Mouse (Mus musculus): ENCODE results near the gene Dgkh. TPM values are rescaled to one million over a fixed set of nuclear protein-coding genes. Genes with fewer than 3 reads are reported as not detected.

Dgkh gene
- polyA plus RNA-seq, 1 experiment: 6.9 TPM

DNA sequence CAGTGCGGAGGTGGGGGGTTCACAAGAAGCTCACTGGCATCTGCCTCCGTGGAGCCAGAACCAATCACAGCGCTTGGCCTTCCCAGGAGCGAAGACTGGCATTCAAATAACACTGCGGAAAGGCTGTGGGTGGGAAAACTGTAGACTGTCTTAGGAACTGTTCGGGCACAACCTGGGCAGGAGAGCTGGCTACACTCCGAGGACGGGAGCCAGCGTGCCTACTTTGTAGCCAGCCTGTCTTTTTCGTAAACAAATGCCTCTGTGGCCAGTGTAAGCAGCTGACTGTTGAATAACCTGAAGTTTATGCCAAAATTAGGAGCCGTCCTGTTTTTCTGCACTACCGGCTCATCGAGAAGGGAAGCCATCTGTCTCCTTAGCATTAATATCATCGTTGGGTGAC, 71.1 kb downstream of the Dgkh start:
- Histone ChIP-seq H3K4me3 (replicated peaks; ENCODE audit: control insufficient read depth, low read depth, low read length) (no peak overlapping the region), H3K4me1 (ENCODE audit: control insufficient read depth, insufficient read depth, low read length) (no peaks in the 10 kb centered on the region), H3K27ac (ENCODE audit: control insufficient read depth, insufficient read depth, low read depth, low read length, poor library complexity) (no peak overlapping the region)
- WGBS: 89% methylated on average over 14 of the region's 14 CpGs
- no peak for TF ChIP-seq POLR2A (IDR thresholded peaks at IDR 0.05; ENCODE audit: borderline replicate concordance, control insufficient read depth, low read depth, low read length)
- TF ChIP-seq CTCF (IDR thresholded peaks at IDR 0.05; ENCODE audit: control insufficient read depth, insufficient read depth, low read length): no peak

- WGBS: 88% methylated on average over 6 of the region's 6 CpGs
- H3K4me3 ChIP-seq (replicated peaks; ENCODE audit: control insufficient read depth, low read depth, low read length): no peak overlapping the region
- H3K27ac ChIP-seq (ENCODE audit: control insufficient read depth, insufficient read depth, low read depth, low read length, poor library complexity): no peak overlapping the region
- no peaks in the 10 kb centered on the region for H3K4me1 ChIP-seq (ENCODE audit: control insufficient read depth, insufficient read depth, low read length)
- TF ChIP-seq CTCF (IDR thresholded peaks at IDR 0.05; ENCODE audit: control insufficient read depth, insufficient read depth, low read length): no peak
- TF ChIP-seq POLR2A (IDR thresholded peaks at IDR 0.05; ENCODE audit: borderline replicate concordance, control insufficient read depth, low read depth, low read length): no peak
Measured at GRCm38 (mm10) chr14:78658697-78659096, 73.9 kb downstream of the Dgkh start.

GRCm38 (mm10) chr14:78656832-78657626, 75.5 kb downstream of the Dgkh start:
- TF ChIP-seq CTCF (IDR thresholded peaks at IDR 0.05; ENCODE audit: control insufficient read depth, insufficient read depth, low read length) (no peak), POLR2A (IDR thresholded peaks at IDR 0.05; ENCODE audit: borderline replicate concordance, control insufficient read depth, low read depth, low read length) (no peak)
- WGBS: 83% methylated on average over 18 of the region's 18 CpGs
- no peak overlapping the region for H3K27ac ChIP-seq (ENCODE audit: control insufficient read depth, insufficient read depth, low read depth, low read length, poor library complexity)
- no peaks in the 10 kb centered on the region for H3K4me1 ChIP-seq (ENCODE audit: control insufficient read depth, insufficient read depth, low read length)
- no peak overlapping the region for H3K4me3 ChIP-seq (replicated peaks; ENCODE audit: control insufficient read depth, low read depth, low read length)

DNA sequence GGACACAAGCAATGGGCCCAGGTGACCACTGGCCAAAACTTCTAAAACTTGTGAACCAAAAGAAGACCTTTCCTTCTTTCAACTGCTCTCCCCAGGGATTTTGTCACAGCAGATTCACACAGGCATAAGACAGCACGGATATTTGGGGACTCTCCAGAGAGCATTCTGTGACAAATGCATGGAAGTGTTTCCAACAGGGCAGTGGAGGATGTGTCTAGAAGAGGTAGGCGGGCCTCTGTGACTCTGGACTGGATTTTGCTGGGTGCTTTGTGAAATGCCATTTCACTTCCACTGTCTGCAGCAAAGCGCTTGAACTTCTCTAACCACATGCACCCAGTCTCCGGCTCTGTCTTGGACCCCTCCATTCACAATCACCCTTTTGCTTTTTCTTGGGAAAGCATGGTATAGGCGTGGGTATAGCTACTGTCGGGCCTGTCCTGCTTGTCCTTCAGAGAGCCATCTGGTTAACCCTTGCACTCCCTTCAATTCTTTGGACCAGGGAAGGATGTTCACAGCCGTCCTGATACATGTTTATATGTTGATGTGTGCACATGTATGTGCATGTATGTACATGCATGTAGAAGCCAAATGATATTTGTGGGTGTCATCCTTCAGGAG, 77.5 kb downstream of the Dgkh start:
- WGBS: 82% methylated on average over 7 of the region's 7 CpGs
- no peak overlapping the region for H3K27ac ChIP-seq (ENCODE audit: control insufficient read depth, insufficient read depth, low read depth, low read length, poor library complexity)
- no peaks in the 10 kb centered on the region; the same call in 1 of the 2 replicates for H3K4me1 ChIP-seq (ENCODE audit: control insufficient read depth, insufficient read depth, low read length)
- TF ChIP-seq CTCF (IDR thresholded peaks at IDR 0.05; ENCODE audit: control insufficient read depth, insufficient read depth, low read length) (no peak), POLR2A (IDR thresholded peaks at IDR 0.05; ENCODE audit: borderline replicate concordance, control insufficient read depth, low read depth, low read length) (no peak)
- H3K4me3 ChIP-seq (replicated peaks; ENCODE audit: control insufficient read depth, low read depth, low read length): no peak overlapping the region

- Histone ChIP-seq H3K27ac (ENCODE audit: control insufficient read depth, insufficient read depth, low read depth, low read length, poor library complexity) (no peak overlapping the region), H3K4me3 (replicated peaks; ENCODE audit: control insufficient read depth, low read depth, low read length) (no peak overlapping the region), H3K4me1 (ENCODE audit: control insufficient read depth, insufficient read depth, low read length) (no peaks in the 10 kb centered on the region; the same call in 1 of the 2 replicates)
- TF ChIP-seq CTCF (IDR thresholded peaks at IDR 0.05; ENCODE audit: control insufficient read depth, insufficient read depth, low read length) (no peak), POLR2A (IDR thresholded peaks at IDR 0.05; ENCODE audit: borderline replicate concordance, control insufficient read depth, low read depth, low read length) (no peak)
- WGBS: 86% methylated on average over 10 of the region's 10 CpGs
Measured at GRCm38 (mm10) chr14:78654196-78654595, 78.4 kb downstream of the Dgkh start.

DNA sequence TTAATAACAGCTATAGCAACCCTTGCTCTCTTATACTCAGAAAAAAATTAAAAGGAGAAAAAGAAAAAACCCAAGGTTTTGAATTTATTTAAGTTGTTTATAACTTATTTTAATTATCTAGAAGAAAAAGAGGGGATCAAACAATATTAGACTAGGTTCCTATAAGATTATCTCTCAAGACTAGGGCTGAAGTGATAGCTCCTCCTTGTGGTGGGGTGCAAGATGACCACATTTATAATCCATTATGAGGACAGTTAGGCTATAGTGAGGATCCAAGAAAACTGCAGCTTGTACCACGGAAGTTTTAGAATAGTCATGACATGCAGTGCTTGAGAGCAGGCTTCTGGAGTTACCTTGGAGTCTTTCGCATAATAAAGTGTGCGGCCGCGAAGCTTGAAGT, 79.2 kb downstream of the Dgkh start:
- Histone ChIP-seq H3K27ac (ENCODE audit: control insufficient read depth, insufficient read depth, low read depth, low read length, poor library complexity) (no peak overlapping the region), H3K4me1 (ENCODE audit: control insufficient read depth, insufficient read depth, low read length) (no peaks in the 10 kb centered on the region; the same call in 1 of the 2 replicates), H3K4me3 (replicated peaks; ENCODE audit: control insufficient read depth, low read depth, low read length) (no peak overlapping the region)
- 89% methylated on average over 5 of the region's 5 CpGs for WGBS
- TF ChIP-seq CTCF (IDR thresholded peaks at IDR 0.05; ENCODE audit: control insufficient read depth, insufficient read depth, low read length) (no peak), POLR2A (IDR thresholded peaks at IDR 0.05; ENCODE audit: borderline replicate concordance, control insufficient read depth, low read depth, low read length) (no peak)

DNA sequence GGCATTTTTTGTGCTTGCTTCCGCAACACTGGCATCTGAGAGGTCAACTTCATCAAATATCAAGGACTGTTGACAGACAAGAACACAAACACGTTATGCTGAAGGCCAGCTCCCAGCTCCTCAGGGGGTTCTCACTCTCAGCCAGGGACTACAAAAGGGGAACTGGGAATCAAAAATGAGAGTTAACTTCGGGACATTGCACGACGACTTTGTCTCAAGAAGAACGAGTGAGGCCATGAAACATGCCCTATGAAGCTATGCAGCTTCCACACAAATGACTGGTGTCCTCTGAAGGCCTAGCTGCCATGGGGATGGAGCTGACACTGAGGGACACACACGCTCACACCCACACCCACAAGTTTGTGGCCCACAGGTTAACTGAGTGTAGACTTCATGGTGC, 80.9 kb downstream of the Dgkh start:
- Histone ChIP-seq H3K27ac (ENCODE audit: control insufficient read depth, insufficient read depth, low read depth, low read length, poor library complexity) (peak overlapping the region; percentile 60; the same call in 1 of the 2 replicates), H3K4me3 (replicated peaks; ENCODE audit: control insufficient read depth, low read depth, low read length) (peak overlapping the region; percentile 88), H3K4me1 (ENCODE audit: control insufficient read depth, insufficient read depth, low read length) (peaks cover 1% of the 10 kb centered on the region; the same call in 1 of the 2 replicates)
- no peak for TF ChIP-seq CTCF (IDR thresholded peaks at IDR 0.05; ENCODE audit: control insufficient read depth, insufficient read depth, low read length)
- no peak for TF ChIP-seq POLR2A (IDR thresholded peaks at IDR 0.05; ENCODE audit: borderline replicate concordance, control insufficient read depth, low read depth, low read length)
- WGBS: 49% methylated on average over 7 of the region's 7 CpGs

- no peak for TF ChIP-seq CTCF (IDR thresholded peaks at IDR 0.05; ENCODE audit: control insufficient read depth, insufficient read depth, low read length)
- TF ChIP-seq POLR2A (IDR thresholded peaks at IDR 0.05; ENCODE audit: borderline replicate concordance, control insufficient read depth, low read depth, low read length): peak; percentile 61; the same call in 1 of the 2 replicates
Measured at GRCm38 (mm10) chr14:78650379-78651095, 82.0 kb downstream of the Dgkh start.

More at GRCm38 (mm10) chr14:78650379-78651095, 82.0 kb downstream of the Dgkh start:
- peak overlapping the region; percentile 88 for H3K4me3 ChIP-seq (replicated peaks; ENCODE audit: control insufficient read depth, low read depth, low read length)
- peak overlapping the region; percentile 62 for H3K27ac ChIP-seq (ENCODE audit: control insufficient read depth, insufficient read depth, low read depth, low read length, poor library complexity)
- H3K4me1 ChIP-seq (ENCODE audit: control insufficient read depth, insufficient read depth, low read length): peaks cover 1% of the 10 kb centered on the region; the same call in 1 of the 2 replicates
- WGBS: 50% methylated on average over 9 of the region's 9 CpGs
